Mouse (Mus musculus): ENCODE measurements around the gene Pirt.

DNA sequence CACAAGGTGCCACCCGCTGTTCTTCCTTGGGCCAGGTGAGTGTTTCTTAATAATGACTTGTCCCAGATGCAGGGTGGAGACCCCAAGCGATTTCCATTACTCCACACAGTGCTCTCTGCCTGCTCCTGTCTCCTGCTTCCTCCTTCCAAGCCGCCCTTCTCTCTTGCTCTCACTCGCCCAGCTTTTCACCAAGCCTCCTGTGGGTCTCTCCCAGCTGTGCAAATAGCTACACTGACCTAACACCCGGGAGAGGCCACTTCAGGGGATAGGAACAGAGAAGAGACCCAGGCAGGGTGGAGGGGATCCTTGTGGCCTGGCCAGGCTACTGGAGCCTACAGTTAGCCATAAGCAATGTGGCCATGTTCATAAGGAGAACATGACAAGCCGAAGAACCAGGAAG is 35.1 kb downstream of the Pirt start:
- TF ChIP-seq TCF3 (IDR thresholded peaks at IDR 0.05; ENCODE audit: insufficient read length, low read depth) (no peak), CEBPB (IDR thresholded peaks at IDR 0.05; ENCODE audit: insufficient read depth, poor library complexity, severe bottlenecking) (no peak), POLR2A (IDR thresholded peaks at IDR 0.05; ENCODE audit: insufficient read length, low read depth) (no peak), USF1 (IDR thresholded peaks at IDR 0.05; ENCODE audit: low read depth) (no peak), E2F4 (IDR thresholded peaks at IDR 0.05; ENCODE audit: insufficient read depth) (no peak), TCF12 (IDR thresholded peaks at IDR 0.05; ENCODE audit: insufficient read depth, poor library complexity, severe bottlenecking) (no peak), MAX (IDR thresholded peaks at IDR 0.05; ENCODE audit: low read depth) (no peak), SRF (IDR thresholded peaks at IDR 0.05; ENCODE audit: control insufficient read depth, insufficient read length, low read depth) (no peak), POLR2AphosphoS2 (IDR thresholded peaks at IDR 0.05; ENCODE audit: insufficient read length, low read depth) (no peak), MYOG (IDR thresholded peaks at IDR 0.05; ENCODE audit: control insufficient read depth in 1 of 3, insufficient read depth in 1 of 3, insufficient read length in 2 of 3, low read depth in 2 of 3) (no peak), MYOD1 (IDR thresholded peaks at IDR 0.05; ENCODE audit: control insufficient read depth in 1 of 3, insufficient read length in 2 of 3, low read depth in 2 of 3) (no peak)

All from myocyte (in vitro differentiated cells).